Mouse (Mus musculus): ENCODE results near the gene Armc6.
"Not testable (repeated sequence)": the region's sequence is repeated elsewhere in the genome, so short reads cannot be mapped to it uniquely, and the experiment has no call there.

The Armc6 gene

DNA sequence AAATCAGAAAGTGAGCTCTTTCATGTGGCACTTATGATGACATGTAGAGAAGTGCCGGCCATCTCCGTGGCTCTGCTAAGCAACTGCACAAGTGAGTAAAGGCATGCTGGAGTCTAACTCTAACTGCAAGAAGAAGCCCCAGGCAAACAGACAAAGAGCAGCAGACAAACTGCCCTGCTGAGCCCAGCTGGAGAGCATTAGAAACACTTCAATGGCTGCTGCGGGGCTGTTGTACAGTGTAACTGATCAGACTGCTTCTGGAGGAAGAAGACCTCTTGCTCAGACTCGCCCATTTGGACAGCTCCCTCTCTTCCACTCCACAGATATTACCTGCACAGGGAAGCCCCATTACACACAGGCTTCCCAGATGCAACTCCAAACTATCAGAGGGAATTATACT, 6.3 kb downstream of the Armc6 start:
- DNase-seq, result no peak

DNA sequence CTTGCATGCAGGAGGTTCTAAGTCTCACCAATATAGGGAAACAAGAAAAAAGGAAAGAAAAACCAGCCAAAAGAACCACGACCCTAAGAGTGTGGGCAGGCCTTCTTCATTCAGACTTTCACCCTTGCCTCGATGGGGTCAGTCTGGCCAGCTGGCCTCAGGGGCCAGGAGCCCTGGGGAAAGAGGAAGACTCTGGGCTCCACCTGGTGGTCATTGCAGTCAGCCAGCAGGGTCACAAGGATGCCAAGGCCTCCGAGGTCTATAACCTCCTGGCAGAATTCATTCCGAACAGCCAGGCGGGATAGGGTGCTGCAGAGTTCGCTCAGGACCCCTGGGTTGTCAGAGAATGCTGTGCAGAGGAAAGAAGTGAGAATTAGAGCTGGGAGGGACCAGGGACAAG, 10.9 kb downstream of the Armc6 start:
- peak; percentile 58 to 63 for DNase-seq

DNA sequence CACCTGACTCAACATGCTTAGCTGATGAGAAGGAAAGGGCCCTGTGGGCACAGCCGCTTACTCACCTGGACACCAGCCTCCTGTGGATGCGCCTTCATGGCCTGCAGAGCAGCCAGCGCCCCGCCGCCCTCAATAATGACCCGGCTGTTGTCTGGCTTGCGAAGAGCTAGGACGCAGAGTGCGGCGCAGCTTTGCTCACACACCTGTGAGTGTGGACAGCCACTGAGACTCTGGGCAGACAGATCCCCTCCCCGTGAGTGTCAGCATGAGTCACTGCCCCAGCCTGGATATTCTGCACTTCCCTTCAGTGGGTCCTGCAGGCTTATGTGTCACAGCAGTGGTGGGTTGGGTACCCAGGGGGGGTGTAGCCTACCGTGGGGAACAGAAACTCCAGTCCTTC, 12.2 kb downstream of the Armc6 start:
- no peak for DNase-seq

DNA sequence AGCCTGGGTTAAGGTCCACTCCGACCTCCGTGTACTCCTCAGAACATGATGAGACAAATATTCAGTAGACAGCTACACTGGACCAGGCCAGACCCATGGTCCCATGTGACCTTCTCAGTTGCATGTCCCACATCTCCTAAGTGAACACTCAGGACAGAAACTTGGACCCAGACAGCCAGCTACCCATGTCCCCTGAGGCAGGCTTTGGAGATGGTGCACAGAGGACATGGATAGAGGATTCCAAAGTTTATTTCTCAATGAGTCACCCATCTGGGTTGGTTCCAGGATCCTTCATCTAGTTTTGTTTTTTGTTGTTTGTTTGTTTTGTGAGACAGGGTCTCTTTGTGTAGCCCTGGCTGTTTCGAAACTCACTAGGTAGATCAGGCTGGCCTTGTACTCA, 13.4 kb downstream of the Armc6 start:
- no peak for DNase-seq

DNA sequence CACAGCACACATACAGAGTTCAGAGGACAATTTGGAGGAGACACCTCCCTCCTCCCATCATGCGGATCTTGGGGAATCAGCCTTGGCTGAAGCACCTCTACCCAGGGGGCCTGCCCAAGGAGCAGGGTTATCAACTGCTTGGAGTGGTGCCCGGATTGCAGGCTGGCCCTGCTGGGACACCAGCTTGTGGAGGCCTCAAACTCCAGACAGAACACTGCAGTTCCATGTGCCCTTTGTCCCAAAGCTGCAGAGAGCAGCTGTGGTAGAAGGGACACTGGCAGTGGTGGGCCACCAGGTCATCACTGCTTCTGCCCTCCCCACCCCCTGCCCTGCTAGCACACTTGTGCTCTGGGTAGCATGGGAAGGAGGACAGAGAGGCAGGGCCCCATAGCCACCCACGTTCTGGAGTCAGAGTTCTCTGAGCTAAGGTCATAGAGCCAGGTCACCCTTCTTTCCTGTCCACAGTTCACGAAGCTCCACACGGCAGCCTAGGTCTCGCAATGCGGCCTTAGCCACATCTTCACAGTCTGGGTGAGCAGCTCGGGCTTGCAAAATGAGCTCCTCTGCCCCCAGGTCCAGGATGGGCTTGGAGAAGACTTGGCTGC, 13.9 kb downstream of the Armc6 start:
- peak; percentile 65 to 71 for DNase-seq

DNA sequence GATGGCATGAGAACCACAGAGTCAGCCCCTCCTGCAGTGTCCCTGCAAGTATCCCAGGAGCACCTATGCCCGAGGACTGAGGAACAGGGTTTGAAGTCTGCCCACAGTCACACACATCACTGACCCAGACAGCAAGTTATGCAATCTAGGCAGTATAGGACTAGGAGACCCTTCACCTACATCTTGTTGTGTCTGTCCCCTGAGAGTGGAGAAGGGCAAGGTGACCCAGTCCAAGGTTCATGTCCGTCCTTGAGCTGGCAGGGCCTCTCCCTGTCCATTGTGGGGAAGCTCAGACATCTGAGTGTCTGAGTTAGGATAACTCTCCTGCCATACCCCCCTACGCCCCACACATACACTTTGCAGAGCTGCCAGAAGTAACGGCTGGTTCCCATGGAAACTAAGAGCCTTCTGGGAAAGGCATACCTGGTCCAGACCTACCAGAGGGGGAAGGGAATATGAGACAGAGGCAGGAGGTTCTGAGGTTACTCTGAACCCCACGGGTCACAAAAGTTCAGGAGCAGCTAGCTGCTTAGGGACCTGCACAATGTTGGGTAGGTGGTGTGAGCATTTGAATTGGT, 15.1 kb downstream of the Armc6 start:
- no peak for DNase-seq

DNA sequence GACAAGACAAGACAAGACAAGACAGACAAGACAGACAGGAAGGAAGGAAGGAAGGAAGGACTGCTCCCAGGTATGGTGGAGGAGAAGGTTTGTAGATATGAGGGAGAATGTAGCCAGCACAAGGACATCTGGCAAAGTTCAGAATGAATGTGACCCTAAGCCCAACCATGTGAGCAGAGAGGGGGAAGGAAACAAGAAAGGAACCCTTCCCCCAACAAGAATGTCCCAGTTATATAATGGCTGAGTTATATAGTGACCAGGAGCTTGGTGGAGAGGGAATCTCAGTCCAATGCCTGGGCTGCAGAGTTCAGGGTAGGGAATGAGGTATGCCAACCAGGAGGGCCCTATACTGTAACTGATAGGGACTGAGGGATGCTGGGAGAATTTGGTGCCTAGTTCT, 16.8 kb downstream of the Armc6 start:
- DNase-seq, result no peak

DNA sequence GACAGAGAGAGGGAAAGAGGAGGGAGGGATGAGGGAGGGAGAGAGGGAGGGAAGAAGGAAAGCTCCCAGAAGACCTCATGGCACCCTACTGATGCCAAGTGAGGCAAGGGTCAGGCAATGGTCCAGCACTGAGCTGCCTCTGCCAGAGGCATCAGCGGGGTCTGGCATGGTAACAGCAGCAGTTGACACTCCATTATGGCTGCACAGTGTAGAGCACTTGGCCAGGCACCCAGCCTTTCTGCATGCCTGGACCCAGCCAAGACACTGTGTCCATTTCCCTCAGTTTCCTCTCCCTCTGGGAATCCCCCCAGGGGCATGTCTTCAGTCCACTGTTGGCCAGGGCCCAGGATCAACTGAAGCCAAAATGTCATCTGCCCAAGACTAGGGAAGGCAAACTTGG, 17.7 kb downstream of the Armc6 start:
- peak; percentile 79 to 85 for DNase-seq

DNA sequence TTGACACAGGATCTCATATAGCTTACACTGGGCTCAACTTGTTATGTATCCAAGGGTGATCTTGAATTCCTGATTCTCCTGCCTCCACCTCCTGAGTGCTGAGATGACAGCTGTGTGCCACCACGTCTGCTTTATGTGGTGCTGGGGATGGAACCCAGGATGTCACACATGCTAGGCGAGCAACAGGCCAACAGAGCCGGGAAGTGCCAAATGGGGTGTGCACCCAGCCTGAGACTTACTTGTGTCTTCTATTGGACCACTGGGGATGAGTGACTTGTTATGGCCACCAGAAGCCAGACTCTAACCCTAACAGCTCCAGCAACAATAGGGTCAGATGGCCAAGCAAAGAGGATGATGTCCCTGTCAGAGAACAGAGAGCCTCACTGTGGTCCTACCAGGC, 18.1 kb downstream of the Armc6 start:
- DNase-seq, result not testable (repeated sequence)

DNA sequence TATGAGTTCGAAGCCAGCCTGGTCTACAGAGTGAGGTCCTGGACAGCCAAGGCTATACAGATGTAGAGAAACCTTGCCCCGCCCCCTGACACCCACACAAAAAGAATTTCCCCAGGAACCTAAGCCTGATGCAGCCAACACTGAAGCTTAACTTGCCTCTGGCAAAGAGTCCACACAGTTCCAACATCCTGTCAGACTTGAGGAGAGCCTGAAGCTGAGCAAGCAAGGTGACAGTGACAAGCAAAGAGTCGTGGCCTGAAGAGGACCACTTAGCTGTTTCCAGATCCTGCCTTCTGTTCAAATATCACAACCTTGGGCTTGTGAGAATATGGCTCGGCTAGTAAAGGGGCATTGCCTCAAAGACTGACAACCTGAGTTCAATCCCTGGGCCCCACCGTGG, 19.2 kb downstream of the Armc6 start:
- DNase-seq, result no peak

DNA sequence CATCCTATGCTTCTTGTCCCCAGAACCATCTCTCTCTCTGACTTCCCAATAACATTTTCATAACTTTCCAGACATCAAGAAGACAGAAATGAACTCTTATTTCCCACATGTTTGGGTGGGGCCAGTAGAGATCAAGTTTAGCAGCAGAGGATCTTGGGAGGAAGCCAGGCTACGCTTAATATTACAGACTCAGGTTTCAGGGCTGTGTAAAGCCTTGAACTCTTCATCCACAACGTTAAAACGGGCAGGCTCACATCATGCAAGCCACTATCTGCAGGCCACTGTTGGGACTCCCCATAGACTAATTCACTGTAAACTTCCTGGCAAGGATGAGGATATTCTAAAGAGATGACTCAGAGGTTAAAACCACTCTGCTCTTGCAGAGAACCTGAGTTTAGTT, 19.9 kb downstream of the Armc6 start:
- DNase-seq, result no peak

DNA sequence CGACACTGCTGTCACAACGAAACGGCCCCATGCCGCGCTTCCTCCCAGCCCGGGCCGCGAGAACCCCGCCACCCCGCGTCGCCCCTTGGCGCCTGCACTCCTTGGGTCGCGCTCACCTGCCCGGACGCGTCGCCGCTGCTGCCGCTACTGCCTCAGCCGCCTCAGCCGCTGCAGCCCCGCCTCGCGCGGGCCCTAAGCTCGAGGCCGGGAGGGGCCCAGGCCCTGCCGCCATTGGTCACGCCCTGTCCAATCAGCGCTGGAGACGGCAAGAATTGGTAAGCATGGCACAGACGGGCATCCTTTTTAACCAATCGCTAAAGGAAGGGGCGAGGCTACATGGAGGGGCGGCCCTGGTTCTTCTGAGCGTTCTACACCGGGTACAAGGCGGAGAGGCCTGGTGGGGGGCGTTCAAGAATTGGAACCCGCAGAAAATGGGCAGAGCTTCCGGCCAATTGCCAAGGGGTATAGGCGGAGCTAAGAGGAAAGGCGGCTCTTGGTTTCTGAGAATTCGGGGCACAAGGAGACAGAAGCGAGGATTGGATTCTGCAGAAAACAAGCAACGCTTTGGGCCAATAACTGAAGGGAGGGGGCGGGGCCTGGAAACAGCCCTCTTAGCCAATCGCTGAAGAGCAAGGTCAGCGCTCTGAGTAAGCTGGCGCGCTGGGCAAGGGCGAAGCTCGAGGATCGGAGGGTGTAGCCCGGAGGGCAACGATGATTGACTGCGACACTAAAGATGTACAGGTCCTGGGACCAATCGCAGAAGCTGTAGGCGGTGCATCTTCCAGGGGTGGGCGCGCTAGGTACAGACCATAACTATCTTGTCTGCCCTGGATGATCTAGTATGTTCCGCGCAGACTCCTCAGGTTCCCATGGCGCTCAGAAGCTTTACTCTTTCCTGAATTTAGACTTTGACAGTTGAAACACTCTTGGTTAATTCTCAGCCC, 21.9 kb downstream of the Armc6 start, which contains the start of gene Slc25a42:
Gene Slc25a42 (minus strand): TSS at position 194 of the 944 bp plus-strand sequence.
- DNase-seq, result peak; percentile 100

DNA sequence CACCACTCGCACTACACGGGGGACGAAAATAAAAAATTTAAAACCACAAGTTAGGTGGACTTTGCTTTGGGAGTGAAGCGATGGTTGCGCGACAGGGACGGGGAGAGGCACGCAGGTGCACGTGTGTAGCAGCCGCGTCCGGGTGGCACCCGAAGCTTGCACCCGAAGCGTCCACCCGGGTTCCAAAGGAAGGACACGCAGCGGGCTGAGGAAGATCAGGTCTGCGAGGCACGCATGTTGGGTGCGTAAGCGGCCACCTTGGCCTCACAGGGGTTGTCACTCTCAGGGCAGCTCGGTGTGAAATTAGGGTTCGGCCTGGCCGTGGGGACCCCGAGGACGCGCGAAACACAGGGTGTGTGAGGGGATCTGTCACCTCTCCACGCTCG, 22.5 kb downstream of the Armc6 start:
- no peak for DNase-seq

DNA sequence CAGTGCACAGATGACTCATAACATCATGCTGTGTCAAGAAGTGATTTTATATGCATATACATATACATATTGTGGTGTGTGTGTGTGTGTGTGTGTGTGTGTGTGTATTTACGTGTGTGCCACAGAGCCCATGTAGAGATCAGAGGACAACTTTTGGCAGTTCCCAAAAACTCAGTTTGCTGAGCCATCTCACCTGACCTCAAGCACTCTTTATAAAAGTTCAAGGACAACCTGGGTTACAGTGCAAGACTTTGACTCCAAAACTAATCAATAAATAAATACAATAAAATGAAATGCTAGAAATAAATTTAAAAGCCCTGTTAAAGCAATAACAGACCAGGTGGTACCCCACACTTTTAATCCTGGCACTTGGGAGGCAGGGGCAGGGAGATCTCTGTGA, 23.0 kb downstream of the Armc6 start:
- DNase-seq, result no peak

DNA sequence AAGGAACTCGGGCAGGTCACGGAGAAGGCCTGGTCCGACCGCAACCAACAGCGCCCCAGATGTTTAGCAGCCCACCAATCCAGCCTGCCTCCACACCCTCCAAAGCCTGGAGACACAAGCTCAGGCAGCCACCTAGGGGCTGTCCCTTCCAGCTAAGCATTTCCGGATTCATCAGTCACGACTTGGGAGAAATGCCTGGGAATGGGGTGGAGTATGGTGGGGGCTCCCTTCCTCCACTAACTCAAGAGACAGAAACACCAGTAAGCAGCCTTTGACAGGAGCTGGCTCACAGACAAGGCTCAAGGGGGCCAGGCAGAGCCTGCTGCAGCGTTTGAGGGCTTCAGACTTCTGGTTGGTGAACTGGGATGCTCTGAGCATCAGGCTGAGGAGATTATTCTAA, 23.7 kb downstream of the Armc6 start:
- DNase-seq, result no peak

DNA sequence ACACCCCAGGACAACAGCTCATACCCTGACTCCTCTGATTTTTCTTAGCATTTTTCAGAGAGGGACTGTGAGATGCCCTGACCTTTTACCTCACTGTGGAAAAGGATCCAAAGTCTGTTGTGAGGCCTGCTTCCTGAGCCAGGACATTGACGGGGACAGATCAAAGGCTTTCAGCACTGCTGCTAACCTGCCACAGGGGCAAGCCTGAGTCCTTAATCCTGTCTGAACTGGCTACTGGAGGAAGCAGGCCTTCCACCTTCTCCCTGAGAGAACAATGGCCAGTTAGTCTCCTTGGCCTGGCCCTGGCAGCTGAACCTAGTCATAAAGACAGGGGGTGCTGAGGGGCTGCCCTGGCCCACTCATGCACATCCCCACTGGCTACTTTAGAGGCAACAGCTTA, 26.1 kb downstream of the Armc6 start:
- no peak for DNase-seq

DNA sequence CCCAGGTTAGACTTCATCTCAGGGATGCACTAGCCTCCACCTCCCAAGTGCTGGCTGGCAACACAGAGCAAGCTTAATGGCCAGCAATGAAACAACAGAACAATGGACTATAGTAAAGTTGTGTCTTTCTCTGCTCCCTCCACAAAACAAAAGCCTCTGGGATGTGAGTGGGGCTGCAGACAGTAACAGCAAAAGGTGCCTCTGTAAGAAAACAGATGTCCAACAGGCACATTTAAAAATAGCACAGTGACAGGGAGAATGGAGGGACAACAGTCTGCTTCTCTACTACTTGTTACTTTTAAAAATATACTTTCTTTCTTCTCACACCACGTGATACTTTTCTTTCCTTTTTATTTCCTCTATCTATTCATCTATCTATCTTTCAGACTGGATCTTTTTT, 29.5 kb downstream of the Armc6 start:
- no peak for DNase-seq

DNA sequence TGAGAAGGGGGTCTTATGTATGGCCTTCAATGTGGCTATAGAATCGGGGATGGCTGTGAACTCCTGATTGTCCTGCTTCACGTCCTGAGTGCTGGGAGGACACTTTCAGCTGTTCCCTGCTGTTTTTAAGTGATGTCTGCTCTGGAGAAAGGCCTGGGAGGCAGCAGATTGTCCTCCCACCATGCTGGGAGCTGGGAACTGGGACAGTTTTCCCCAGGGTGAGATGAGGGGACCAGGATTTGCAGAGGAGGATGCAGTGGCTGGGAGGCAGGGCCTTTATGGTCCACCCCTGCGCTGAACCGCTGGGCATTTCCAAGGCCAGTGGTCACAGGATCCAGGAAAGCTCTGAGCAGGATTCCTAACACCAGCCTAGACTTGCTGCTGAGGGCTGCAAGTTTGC, 31.2 kb downstream of the Armc6 start:
- DNase-seq, result no peak

DNA sequence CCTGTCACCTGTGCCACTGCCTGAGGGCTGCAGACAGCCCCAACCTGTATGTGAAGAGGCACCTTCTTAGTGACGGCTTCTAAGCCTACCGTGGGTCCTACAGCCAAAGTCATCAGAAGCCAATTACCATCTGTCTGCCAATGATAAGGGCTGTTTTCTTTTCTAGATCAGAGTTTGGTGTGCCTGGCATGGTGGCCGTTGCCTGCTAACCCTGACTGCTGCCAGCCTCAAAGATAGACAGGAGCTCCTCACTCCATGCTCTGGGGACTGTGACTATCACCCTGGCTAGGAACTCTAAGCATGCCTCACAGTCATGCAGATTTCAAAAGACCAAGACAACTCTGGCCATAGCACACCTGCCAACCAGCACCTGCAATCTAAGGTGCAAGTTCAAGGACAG, 32.8 kb downstream of the Armc6 start:
- no peak for DNase-seq

DNA sequence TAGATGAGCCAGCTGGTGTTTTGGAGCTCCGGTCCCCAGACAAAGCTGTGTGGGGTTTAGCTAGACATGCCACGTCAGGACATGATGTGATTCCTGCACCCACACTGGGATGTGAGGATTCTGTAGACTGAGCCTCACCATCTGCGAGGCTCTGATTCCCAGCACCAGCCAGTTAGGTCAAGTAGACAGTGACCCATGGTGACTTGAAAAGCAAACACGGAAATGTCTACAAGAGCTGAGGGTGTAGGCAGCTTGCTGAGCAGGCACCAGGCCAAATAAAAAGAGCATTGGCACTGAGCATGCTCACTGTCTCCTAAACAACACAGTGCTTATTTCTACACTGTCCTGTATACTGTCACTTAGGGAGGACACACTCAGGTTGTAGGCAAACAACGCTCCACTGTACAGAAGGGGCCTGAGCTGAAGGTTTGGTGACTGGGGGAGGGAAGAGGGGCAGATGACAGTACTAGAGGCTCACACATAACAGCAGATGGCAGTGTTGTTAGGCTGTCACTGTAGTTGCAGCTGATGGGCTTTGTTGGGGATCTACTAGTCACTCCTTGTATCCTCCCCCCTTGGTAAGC, 34.1 kb downstream of the Armc6 start:
- DNase-seq, result peak; percentile 66 to 71

DNA sequence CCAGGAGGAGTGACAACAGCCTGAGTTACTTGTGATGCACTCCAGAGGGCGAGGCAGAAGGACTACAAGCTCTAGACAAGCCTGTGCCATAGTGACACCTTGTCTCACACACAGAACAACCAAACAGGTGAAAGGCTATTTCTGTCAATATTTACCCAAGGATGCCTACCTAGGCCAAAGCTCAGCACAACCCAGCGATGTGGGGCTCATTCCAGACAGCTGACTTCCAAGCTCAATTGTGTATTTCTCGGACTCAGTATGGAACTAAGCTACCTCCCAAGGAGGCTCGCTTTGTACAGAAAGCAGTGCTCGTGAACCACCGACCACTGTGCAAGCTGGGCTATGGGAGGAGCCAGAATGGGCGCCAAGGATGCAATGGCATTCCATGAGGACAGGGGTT, 36.7 kb downstream of the Armc6 start:
- DNase-seq, result no peak

DNA sequence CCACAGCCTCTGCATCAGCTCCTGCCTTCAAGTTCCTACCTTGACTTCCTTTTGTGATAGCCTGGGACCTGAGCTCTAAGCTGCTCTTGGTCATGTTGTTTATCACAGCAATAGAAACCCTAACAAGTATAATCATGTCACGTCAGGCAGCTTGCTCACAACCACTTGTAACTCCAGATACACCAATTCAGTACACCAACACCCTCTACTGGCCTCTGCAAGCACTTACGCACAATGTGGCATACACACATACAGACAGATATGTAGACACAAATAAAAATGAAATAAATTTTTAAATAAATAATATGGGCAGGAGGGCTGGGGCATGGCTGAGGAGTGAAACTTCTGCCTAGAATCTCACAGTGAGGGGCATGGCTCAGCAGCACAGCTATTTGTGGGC, 38.5 kb downstream of the Armc6 start:
- DNase-seq, result no peak

DNA sequence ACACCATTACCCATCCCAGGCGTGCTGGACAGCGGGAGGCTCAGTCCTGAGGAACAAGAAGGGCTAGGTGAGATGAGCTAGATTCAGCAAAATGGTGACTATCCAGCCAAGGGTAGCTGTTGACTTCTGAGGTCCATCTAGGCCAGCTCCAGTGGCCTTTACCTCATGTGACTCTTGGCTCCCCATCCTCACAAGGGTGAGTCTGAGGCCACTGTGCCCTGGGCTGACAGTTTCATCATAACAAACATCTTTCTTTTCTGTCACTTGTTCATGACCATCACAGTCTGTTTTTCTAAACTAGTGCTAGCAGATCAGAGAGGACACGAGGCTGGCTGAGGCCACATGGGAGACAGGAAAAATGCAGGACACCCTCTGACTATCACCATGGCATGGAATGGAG, 40.1 kb downstream of the Armc6 start:
- DNase-seq, result no peak

DNA sequence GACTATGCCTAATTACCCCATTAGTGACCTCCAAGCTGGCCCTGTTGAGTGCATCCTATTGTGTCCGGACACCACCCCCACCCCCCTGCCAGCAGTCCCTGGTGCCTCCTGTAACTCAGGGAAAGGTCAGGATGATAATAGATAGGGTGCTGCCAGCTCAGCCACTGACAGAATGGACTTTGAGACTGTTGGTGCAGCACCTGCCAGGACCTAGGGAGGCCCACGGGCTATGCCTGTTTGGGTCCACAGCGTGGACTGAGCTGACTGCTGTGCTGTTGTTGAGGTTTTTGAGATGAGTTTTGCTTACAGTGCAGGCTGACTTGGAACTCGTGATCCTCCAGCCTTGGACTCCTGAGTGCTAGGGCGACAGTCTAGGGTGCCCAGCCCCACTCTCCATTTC, 41.0 kb downstream of the Armc6 start:
- no peak for DNase-seq
